Mouse (Mus musculus): Measurements from ENCODE around the gene Slc19a3. TPM values are rescaled to one million over a fixed set of nuclear protein-coding genes. Genes with fewer than 3 reads are reported as not detected.

Slc19a3 gene
- polyA plus RNA-seq, 1 experiment from 2014 or later, result 1.5 TPM

- H3K4me2 ChIP-seq (ENCODE audit: low read length), result no peak overlapping the region
- no peak for ATAC-seq
- H3K4me1 ChIP-seq (ENCODE audit: control insufficient read depth, insufficient read depth, low read length), result no peaks in the 10 kb centered on the region
- H3K4me3 ChIP-seq (ENCODE audit: low read depth, low read length), result no peak overlapping the region
- H3K27me3 ChIP-seq (ENCODE audit: control insufficient read depth, insufficient read depth, low read depth, low read length), result no peaks in the 10 kb centered on the region
- no peak overlapping the region for H3K9ac ChIP-seq (ENCODE audit: low read depth, low read length)
- H3K27ac ChIP-seq (ENCODE audit: low read length), result no peak overlapping the region
- no peaks in the 10 kb centered on the region for H3K36me3 ChIP-seq (ENCODE audit: control insufficient read depth, insufficient read depth, low read length)
- WGBS, result 67% methylated on average over 3 of the region's 3 CpGs
- H3K9me3 ChIP-seq (replicated peaks; ENCODE audit: control insufficient read depth, low read length, poor library complexity, severe bottlenecking), result no peaks in the 10 kb centered on the region
Observed at GRCm38 (mm10) chr1:82966413-82966812, 71.8 kb downstream of the Slc19a3 start.

Other genes with a start within 250 kb of the Slc19a3 start
- gene Agfg1, start 199.0 kb downstream of the Slc19a3 start, polyA plus RNA-seq (2015; fragmentation: Nextera tagmentation; extraction: Ambion mirVana), result 25.7 and 27.9 TPM in 2 replicates
- 0.72 TPM in 1 of 2 replicates, not detected in the other for gene A030005L19Rik, start 125.1 kb downstream of the Slc19a3 start, polyA plus RNA-seq (2015; fragmentation: Nextera tagmentation; extraction: Ambion mirVana)
- not detected in 2 replicates for gene A030014E15Rik, start 113.5 kb downstream of the Slc19a3 start, polyA plus RNA-seq (2015; fragmentation: Nextera tagmentation; extraction: Ambion mirVana)
- not detected in 2 replicates for gene Gm6217, start 107.0 kb downstream of the Slc19a3 start, polyA plus RNA-seq (2015; fragmentation: Nextera tagmentation; extraction: Ambion mirVana)
- gene A030003K21Rik, start 95.1 kb downstream of the Slc19a3 start, polyA plus RNA-seq (2015; fragmentation: Nextera tagmentation; extraction: Ambion mirVana), result not detected in 2 replicates
- gene Gm7544, start 82.4 kb downstream of the Slc19a3 start, polyA plus RNA-seq (2015; fragmentation: Nextera tagmentation; extraction: Ambion mirVana), result not detected in 2 replicates
- not detected in 2 replicates for gene Gm47955, start 78.2 kb downstream of the Slc19a3 start, polyA plus RNA-seq (2015; fragmentation: Nextera tagmentation; extraction: Ambion mirVana)
- gene Gm47959, start 37.9 kb downstream of the Slc19a3 start, polyA plus RNA-seq (2015; fragmentation: Nextera tagmentation; extraction: Ambion mirVana), result not detected in 2 replicates
- gene Krtap28-10, start 4.0 kb upstream of the Slc19a3 start, polyA plus RNA-seq (2015; fragmentation: Nextera tagmentation; extraction: Ambion mirVana), result not detected in 2 replicates
- not detected in 2 replicates for gene Gm47969, start 6.5 kb upstream of the Slc19a3 start, polyA plus RNA-seq (2015; fragmentation: Nextera tagmentation; extraction: Ambion mirVana)
- gene A030005K14Rik, start 20.9 kb upstream of the Slc19a3 start, polyA plus RNA-seq (2015; fragmentation: Nextera tagmentation; extraction: Ambion mirVana), result not detected in 2 replicates
- gene Krtap28-13, start 22.5 kb upstream of the Slc19a3 start, polyA plus RNA-seq (2015; fragmentation: Nextera tagmentation; extraction: Ambion mirVana), result not detected in 2 replicates
- gene Ccl20, start 78.3 kb upstream of the Slc19a3 start, polyA plus RNA-seq (2015; fragmentation: Nextera tagmentation; extraction: Ambion mirVana), result not detected in 2 replicates
- gene Daw1, start 121.3 kb upstream of the Slc19a3 start, polyA plus RNA-seq (2015; fragmentation: Nextera tagmentation; extraction: Ambion mirVana), result 2.0 and 2.1 TPM in 2 replicates